Mouse (Mus musculus): ENCODE data around the gene Nrxn3. TPM values are rescaled to one million over a fixed set of nuclear protein-coding genes. Genes with fewer than 3 reads are reported as not detected.

Gene Nrxn3
- polyA plus RNA-seq, 1 experiment = 0.47 TPM

- WGBS = 33% methylated on average over 7 of the region's 7 CpGs
- Histone ChIP-seq H3K36me3 (ENCODE audit: control insufficient read depth, insufficient read depth, low read length) (no peaks in the 10 kb centered on the region), H3K27me3 (ENCODE audit: control insufficient read depth, insufficient read depth, low read length) (no peaks in the 10 kb centered on the region), H3K4me1 (ENCODE audit: control insufficient read depth, insufficient read depth, insufficient read length, low read length) (no peaks in the 10 kb centered on the region), H3K27ac (ENCODE audit: insufficient read depth, low read depth, low read length) (no peak overlapping the region), H3K4me3 (ENCODE audit: low read depth, low read length) (no peak overlapping the region)
- TF ChIP-seq CTCF (IDR thresholded peaks at IDR 0.05; ENCODE audit: extremely low read depth, insufficient read length, insufficient replicate concordance, low read depth, low read length) = no peak
Measured at GRCm38 (mm10) chr12:89513759-89514158, 791.1 kb downstream of the Nrxn3 start.

DNA sequence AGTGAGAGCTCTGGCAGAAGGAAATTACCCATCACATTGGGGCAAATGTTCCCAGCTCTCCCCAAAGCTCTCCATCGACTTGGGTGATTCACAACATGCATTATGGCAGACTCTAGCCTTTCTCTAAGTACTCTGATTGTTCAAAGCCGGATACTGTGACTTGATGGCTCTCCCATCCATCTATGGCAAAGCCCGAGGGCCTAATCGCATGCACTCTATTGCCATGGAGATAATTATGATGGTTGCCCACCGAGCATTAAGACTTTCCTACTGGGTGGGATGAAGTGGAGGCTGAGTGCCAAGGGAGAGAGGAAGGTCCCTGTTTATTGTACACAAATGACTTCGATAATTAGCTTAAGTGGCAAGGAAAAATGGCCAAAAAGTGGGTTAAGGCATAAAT lies 793.4 kb downstream of the Nrxn3 start:
- Histone ChIP-seq H3K4me1 (ENCODE audit: control insufficient read depth, insufficient read depth, insufficient read length, low read length) (no peaks in the 10 kb centered on the region), H3K27ac (ENCODE audit: insufficient read depth, low read depth, low read length) (no peak overlapping the region), H3K36me3 (ENCODE audit: control insufficient read depth, insufficient read depth, low read length) (no peaks in the 10 kb centered on the region), H3K27me3 (ENCODE audit: control insufficient read depth, insufficient read depth, low read length) (no peaks in the 10 kb centered on the region), H3K4me3 (ENCODE audit: low read depth, low read length) (no peak overlapping the region)
- TF ChIP-seq POLR2A (IDR thresholded peaks at IDR 0.05; ENCODE audit: low read depth, low read length) (no peak), CTCF (IDR thresholded peaks at IDR 0.05; ENCODE audit: extremely low read depth, insufficient read length, insufficient replicate concordance, low read depth, low read length) (no peak)
- WGBS = 75% methylated on average over 6 of the region's 6 CpGs

- 28% methylated on average over 4 of the region's 4 CpGs for WGBS
- TF ChIP-seq POLR2A (IDR thresholded peaks at IDR 0.05; ENCODE audit: low read depth, low read length) (no peak), CTCF (IDR thresholded peaks at IDR 0.05; ENCODE audit: extremely low read depth, insufficient read length, insufficient replicate concordance, low read depth, low read length) (no peak)
Measured at GRCm38 (mm10) chr12:89530679-89531350, 808.1 kb downstream of the Nrxn3 start.

GRCm38 (mm10) chr12:89551291-89551690 lies 828.6 kb downstream of the Nrxn3 start:
- no peaks in the 10 kb centered on the region for H3K36me3 ChIP-seq (ENCODE audit: control insufficient read depth, insufficient read depth, low read length)
- WGBS = 71% methylated on average over 2 of the region's 2 CpGs
- H3K27me3 ChIP-seq (ENCODE audit: control insufficient read depth, insufficient read depth, low read length) = no peaks in the 10 kb centered on the region
- H3K4me3 ChIP-seq (ENCODE audit: low read depth, low read length) = no peak overlapping the region
- H3K4me1 ChIP-seq (ENCODE audit: control insufficient read depth, insufficient read depth, insufficient read length, low read length) = no peaks in the 10 kb centered on the region
- TF ChIP-seq CTCF (IDR thresholded peaks at IDR 0.05; ENCODE audit: extremely low read depth, insufficient read length, insufficient replicate concordance, low read depth, low read length) = no peak
- no peak for TF ChIP-seq POLR2A (IDR thresholded peaks at IDR 0.05; ENCODE audit: low read depth, low read length)
- no peak overlapping the region for H3K27ac ChIP-seq (ENCODE audit: insufficient read depth, low read depth, low read length)

More at GRCm38 (mm10) chr12:89530679-89531350, 808.1 kb downstream of the Nrxn3 start:
- Histone ChIP-seq H3K27ac (ENCODE audit: insufficient read depth, low read depth, low read length) (no peak overlapping the region), H3K36me3 (ENCODE audit: control insufficient read depth, insufficient read depth, low read length) (no peaks in the 10 kb centered on the region), H3K4me1 (ENCODE audit: control insufficient read depth, insufficient read depth, insufficient read length, low read length) (no peaks in the 10 kb centered on the region), H3K4me3 (ENCODE audit: low read depth, low read length) (no peak overlapping the region), H3K27me3 (ENCODE audit: control insufficient read depth, insufficient read depth, low read length) (no peaks in the 10 kb centered on the region)

DNA sequence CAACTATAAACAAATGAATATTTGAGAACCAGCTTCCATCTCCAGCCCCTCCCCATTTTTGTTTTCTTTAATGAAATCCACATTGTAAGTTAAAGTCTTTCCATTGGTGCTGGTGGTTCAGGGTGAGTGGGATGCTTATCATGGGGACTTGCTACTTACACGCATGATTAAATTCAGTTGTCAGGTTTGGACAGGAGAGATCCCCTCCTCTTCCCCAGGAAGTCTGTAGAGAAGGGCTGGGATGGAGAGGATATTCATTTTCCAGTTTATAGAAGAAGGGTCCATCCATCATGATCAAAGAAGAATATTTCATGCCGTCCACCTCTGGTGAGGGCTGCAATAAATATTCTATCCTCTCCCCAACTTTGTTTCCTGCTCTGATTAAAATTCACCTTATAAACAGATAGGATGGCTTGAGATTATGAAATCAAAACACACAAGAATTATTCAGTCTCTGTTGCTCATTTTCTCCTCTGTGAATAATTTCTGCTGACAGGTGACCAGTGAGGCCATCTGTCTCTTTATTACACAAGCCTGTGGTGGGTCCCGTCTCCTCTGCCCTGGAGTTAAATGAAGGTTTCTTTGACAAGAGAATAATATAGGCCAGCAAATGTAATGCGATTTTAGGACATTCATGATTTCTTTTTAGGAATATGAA lies 830.7 kb downstream of the Nrxn3 start:
- Histone ChIP-seq H3K4me1 (ENCODE audit: control insufficient read depth, insufficient read depth, insufficient read length, low read length) (no peaks in the 10 kb centered on the region), H3K27ac (ENCODE audit: insufficient read depth, low read depth, low read length) (no peak overlapping the region), H3K27me3 (ENCODE audit: control insufficient read depth, insufficient read depth, low read length) (no peaks in the 10 kb centered on the region), H3K36me3 (ENCODE audit: control insufficient read depth, insufficient read depth, low read length) (no peaks in the 10 kb centered on the region), H3K4me3 (ENCODE audit: low read depth, low read length) (no peak overlapping the region)
- TF ChIP-seq CTCF (IDR thresholded peaks at IDR 0.05; ENCODE audit: extremely low read depth, insufficient read length, insufficient replicate concordance, low read depth, low read length) (no peak), POLR2A (IDR thresholded peaks at IDR 0.05; ENCODE audit: low read depth, low read length) (no peak)
- 69% methylated on average over 4 of the region's 4 CpGs for WGBS

DNA sequence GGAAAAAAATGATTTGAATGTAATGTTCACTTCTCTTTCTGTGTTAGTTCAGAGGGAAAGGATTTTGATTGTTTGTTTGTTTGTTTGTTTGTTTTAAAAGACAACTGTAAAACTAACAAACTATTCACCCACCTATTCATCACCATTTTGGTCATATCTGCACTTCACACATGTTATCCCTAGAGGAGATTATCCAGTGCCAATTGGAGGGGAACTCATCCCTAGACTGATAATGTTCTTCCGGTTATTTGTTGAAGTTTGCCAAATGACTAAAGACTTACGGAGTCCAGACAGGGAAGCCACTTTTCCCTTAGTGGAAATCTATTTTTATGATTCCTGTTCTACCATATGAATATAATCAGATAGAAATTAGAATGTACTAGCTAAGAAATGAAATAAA lies 831.5 kb downstream of the Nrxn3 start:
- WGBS = 75% methylated on average over 2 of the region's 2 CpGs
- Histone ChIP-seq H3K4me1 (ENCODE audit: control insufficient read depth, insufficient read depth, insufficient read length, low read length) (no peaks in the 10 kb centered on the region), H3K4me3 (ENCODE audit: low read depth, low read length) (no peak overlapping the region), H3K36me3 (ENCODE audit: control insufficient read depth, insufficient read depth, low read length) (no peaks in the 10 kb centered on the region), H3K27ac (ENCODE audit: insufficient read depth, low read depth, low read length) (no peak overlapping the region), H3K27me3 (ENCODE audit: control insufficient read depth, insufficient read depth, low read length) (no peaks in the 10 kb centered on the region)
- TF ChIP-seq CTCF (IDR thresholded peaks at IDR 0.05; ENCODE audit: extremely low read depth, insufficient read length, insufficient replicate concordance, low read depth, low read length) (no peak), POLR2A (IDR thresholded peaks at IDR 0.05; ENCODE audit: low read depth, low read length) (no peak)

GRCm38 (mm10) chr12:89554740-89555430 lies 832.2 kb downstream of the Nrxn3 start:
- TF ChIP-seq CTCF (IDR thresholded peaks at IDR 0.05; ENCODE audit: extremely low read depth, insufficient read length, insufficient replicate concordance, low read depth, low read length) = no peak
- TF ChIP-seq POLR2A (IDR thresholded peaks at IDR 0.05; ENCODE audit: low read depth, low read length) = no peak
- H3K36me3 ChIP-seq (ENCODE audit: control insufficient read depth, insufficient read depth, low read length) = no peaks in the 10 kb centered on the region
- no peak overlapping the region for H3K27ac ChIP-seq (ENCODE audit: insufficient read depth, low read depth, low read length)
- no peak overlapping the region for H3K4me3 ChIP-seq (ENCODE audit: low read depth, low read length)
- WGBS = 66% methylated on average over 2 of the region's 2 CpGs
- H3K27me3 ChIP-seq (ENCODE audit: control insufficient read depth, insufficient read depth, low read length) = no peaks in the 10 kb centered on the region
- no peaks in the 10 kb centered on the region for H3K4me1 ChIP-seq (ENCODE audit: control insufficient read depth, insufficient read depth, insufficient read length, low read length)
